Mouse (Mus musculus) embryonic facial prominence, embryonic 13.5 days (tissue): ENCODE measurements at regions not wholly inside any gene's neighbourhood (a gene's known extent, or its start where the extent isn't known, plus 50 kb on each side); places are given as distances from the start of the nearest gene placed in this dataset.
"Not testable (repeated sequence)": the region's sequence is repeated elsewhere in the genome, so short reads cannot be mapped to it uniquely, and the experiment has no call there.

Experiments used
- ATAC-seq: fragments of 200-750 bp; cut with Nextera tagmentation; 2 replicates; pipeline ENCODE4 v1.8.0; 2017; ENCODE audit warnings: low read depth; ENCODE audit not compliant: insufficient number of reproducible peaks, insufficient read depth, low FRiP score, low TSS enrichment
- H3K27ac ChIP-seq: fragments of 300-500 bp; sonication (generic); 2 replicates; pipeline ENCODE4 v1.5.1; 2015; ENCODE audit warnings: moderate library complexity, mild to moderate bottlenecking, inconsistent platforms
- H3K27me3 ChIP-seq: fragments of 300-500 bp; sonication (generic); 2 replicates; pipeline ENCODE4 v1.6.1; 2015; ENCODE audit warnings: mild to moderate bottlenecking, inconsistent platforms
- H3K36me3 ChIP-seq: fragments of 300-500 bp; sonication (generic); 2 replicates; pipeline ENCODE4 v1.6.1; 2015; ENCODE audit warnings: mild to moderate bottlenecking, inconsistent platforms
- H3K4me1 ChIP-seq: fragments of 300-500 bp; sonication (generic); 2 replicates; pipeline ENCODE4 v1.6.1; 2015; ENCODE audit warnings: inconsistent platforms
- H3K4me2 ChIP-seq: fragments of 300-500 bp; sonication (generic); 2 replicates; pipeline ENCODE4 v1.6.1; 2015; ENCODE audit warnings: moderate library complexity, mild to moderate bottlenecking, inconsistent platforms
- H3K4me3 ChIP-seq: fragments of 300-500 bp; sonication (generic); 2 replicates; pipeline ENCODE4 v1.5.1; 2015; ENCODE audit warnings: mild to moderate bottlenecking, inconsistent platforms
- H3K9ac ChIP-seq: fragments of 300-500 bp; sonication (generic); 2 replicates; pipeline ENCODE4 v1.6.1; 2015; ENCODE audit warnings: mild to moderate bottlenecking, inconsistent platforms
- H3K9me3 ChIP-seq: fragments of 300-500 bp; sonication (generic); 2 replicates; pipeline ENCODE4 v1.6.1; 2016; ENCODE audit warnings: inconsistent platforms
- WGBS: fragments of 180-500 bp; shearing (Covaris S2); methylation state at CpG from one replicate; pipeline ENCODE4 v1.1.7; 2015; ENCODE audit warnings: mixed read lengths; 5-methylcytosine and 5-hydroxymethylcytosine counted together

- Histone ChIP-seq H3K27ac (no peak overlapping the region), H3K27me3 (no peaks in the 10 kb centered on the region), H3K4me1 (no peaks in the 10 kb centered on the region), H3K36me3 (no peaks in the 10 kb centered on the region), H3K9me3 (no peaks in the 10 kb centered on the region), H3K4me3 (no peak overlapping the region), H3K4me2 (no peak overlapping the region), H3K9ac (no peak overlapping the region)
- WGBS = 88% methylated on average over 1 of the region's 1 CpGs
- ATAC-seq = no peak
Measured at GRCm38 (mm10) chr13:18651658-18652057, 65.4 kb upstream of the Vps41 start.

GRCm38 (mm10) chr13:18614763-18615616, 102.1 kb upstream of the Vps41 start:
- Histone ChIP-seq H3K9ac (no peak overlapping the region), H3K27ac (no peak overlapping the region), H3K4me1 (peaks cover 6% of the 10 kb centered on the region; the same call in 1 of the 2 replicates), H3K4me2 (peak overlapping the region; percentile 46), H3K27me3 (no peaks in the 10 kb centered on the region), H3K36me3 (no peaks in the 10 kb centered on the region), H3K9me3 (no peaks in the 10 kb centered on the region), H3K4me3 (no peak overlapping the region)
- WGBS = 18% methylated on average over 18 of the region's 18 CpGs
- ATAC-seq = peak; percentile 80; the same call in 1 of the 2 replicates

- no peak for ATAC-seq
- no peak overlapping the region for H3K9ac ChIP-seq
- WGBS = 55% methylated on average over 19 of the region's 19 CpGs
- H3K4me3 ChIP-seq = no peak overlapping the region
- no peak overlapping the region for H3K4me2 ChIP-seq
- H3K36me3 ChIP-seq = no peaks in the 10 kb centered on the region
- no peaks in the 10 kb centered on the region for H3K27me3 ChIP-seq
- H3K9me3 ChIP-seq = no peaks in the 10 kb centered on the region
- no peaks in the 10 kb centered on the region for H3K4me1 ChIP-seq
- H3K27ac ChIP-seq = no peak overlapping the region
Measured at GRCm38 (mm10) chr13:18580718-18581550, 136.2 kb upstream of the Vps41 start.

- WGBS = 67% methylated on average over 4 of the region's 4 CpGs
- Histone ChIP-seq H3K36me3 (no peaks in the 10 kb centered on the region), H3K27me3 (no peaks in the 10 kb centered on the region), H3K9me3 (no peaks in the 10 kb centered on the region), H3K27ac (no peak overlapping the region), H3K4me1 (0 out of 2 replicates have a peak, but pooled peaks cover 6% of the 10 kb centered on the region), H3K9ac (no peak overlapping the region), H3K4me2 (no peak overlapping the region), H3K4me3 (no peak overlapping the region)
- no peak for ATAC-seq
Measured at GRCm38 (mm10) chr13:18576016-18576415, 141.1 kb upstream of the Vps41 start.

- ATAC-seq = peak; percentile 20; the same call in 1 of the 2 replicates
- no peak overlapping the region for H3K4me3 ChIP-seq
- H3K4me2 ChIP-seq = no peak overlapping the region
- H3K9ac ChIP-seq = no peak overlapping the region
- no peaks in the 10 kb centered on the region for H3K27me3 ChIP-seq
- H3K9me3 ChIP-seq = no peaks in the 10 kb centered on the region
- H3K36me3 ChIP-seq = no peaks in the 10 kb centered on the region
- 0 out of 2 replicates have a peak, but pooled peaks cover 6% of the 10 kb centered on the region for H3K4me1 ChIP-seq
- no peak overlapping the region for H3K27ac ChIP-seq
- whole genome bisulfite sequencing = 4% methylated on average over 5 of the region's 5 CpGs
Measured at GRCm38 (mm10) chr13:18575599-18575998, 141.5 kb upstream of the Vps41 start.

- H3K4me2 ChIP-seq, H3K36me3 ChIP-seq, ATAC-seq, H3K27me3 ChIP-seq, H3K27ac ChIP-seq, H3K9me3 ChIP-seq, H3K9ac ChIP-seq, H3K4me3 ChIP-seq, H3K4me1 ChIP-seq: not testable (repeated sequence)
- WGBS = 78% methylated on average over 4 of the region's 4 CpGs
Measured at GRCm38 (mm10) chr13:18542032-18542431, 144.5 kb upstream of the Pou6f2 start.

- no peak for ATAC-seq
- Histone ChIP-seq H3K36me3 (no peaks in the 10 kb centered on the region), H3K9ac (no peak overlapping the region), H3K4me3 (no peak overlapping the region), H3K4me1 (no peaks in the 10 kb centered on the region), H3K27ac (no peak overlapping the region), H3K9me3 (no peaks in the 10 kb centered on the region), H3K27me3 (no peaks in the 10 kb centered on the region), H3K4me2 (no peak overlapping the region)
- 38% methylated on average over 1 of the region's 1 CpGs for WGBS
Measured at GRCm38 (mm10) chr13:18530509-18530908, 133.0 kb upstream of the Pou6f2 start.

GRCm38 (mm10) chr13:18498159-18498558, 100.7 kb upstream of the Pou6f2 start:
- no peak overlapping the region for H3K4me3 ChIP-seq
- no peak overlapping the region for H3K9ac ChIP-seq
- no peak for ATAC-seq
- no peaks in the 10 kb centered on the region for H3K9me3 ChIP-seq
- 26% methylated on average over 4 of the region's 4 CpGs for WGBS
- H3K4me2 ChIP-seq = peak overlapping the region; percentile 32
- H3K27me3 ChIP-seq = peaks cover 6% of the 10 kb centered on the region
- no peaks in the 10 kb centered on the region for H3K36me3 ChIP-seq
- H3K27ac ChIP-seq = no peak overlapping the region
- no peaks in the 10 kb centered on the region for H3K4me1 ChIP-seq

GRCm38 (mm10) chr13:18497582-18498157, 100.2 kb upstream of the Pou6f2 start:
- no peak overlapping the region for H3K27ac ChIP-seq
- WGBS = 18% methylated on average over 5 of the region's 5 CpGs
- no peak for ATAC-seq

GRCm38 (mm10) chr13:18495021-18495811, 97.7 kb upstream of the Pou6f2 start:
- H3K4me2 ChIP-seq = no peak overlapping the region
- no peak for ATAC-seq
- H3K9ac ChIP-seq = no peak overlapping the region
- H3K9me3 ChIP-seq = no peaks in the 10 kb centered on the region
- no peaks in the 10 kb centered on the region for H3K36me3 ChIP-seq
- H3K4me1 ChIP-seq = no peaks in the 10 kb centered on the region
- 68% methylated on average over 10 of the region's 10 CpGs for WGBS
- no peak overlapping the region for H3K27ac ChIP-seq
- peaks cover 6% of the 10 kb centered on the region for H3K27me3 ChIP-seq
- no peak overlapping the region for H3K4me3 ChIP-seq

More at GRCm38 (mm10) chr13:18497582-18498157, 100.2 kb upstream of the Pou6f2 start:
- H3K4me3 ChIP-seq = no peak overlapping the region
- no peaks in the 10 kb centered on the region for H3K4me1 ChIP-seq
- peak overlapping the region; percentile 32 for H3K4me2 ChIP-seq
- peaks cover 6% of the 10 kb centered on the region for H3K27me3 ChIP-seq
- no peaks in the 10 kb centered on the region for H3K9me3 ChIP-seq
- no peaks in the 10 kb centered on the region for H3K36me3 ChIP-seq
- H3K9ac ChIP-seq = no peak overlapping the region

GRCm38 (mm10) chr13:18485785-18486184, 88.3 kb upstream of the Pou6f2 start:
- H3K36me3 ChIP-seq, H3K9me3 ChIP-seq, H3K9ac ChIP-seq, H3K4me2 ChIP-seq, ATAC-seq, H3K27me3 ChIP-seq, H3K4me3 ChIP-seq, H3K4me1 ChIP-seq, H3K27ac ChIP-seq: not testable (repeated sequence)
- 30% methylated on average over 4 of the region's 4 CpGs for WGBS
